Mouse (Mus musculus) lung, embryonic 16.5 days (tissue): ENCODE measurements around the gene Tead3. TPM values are rescaled to one million over a fixed set of nuclear protein-coding genes. Genes with fewer than 3 reads are reported as not detected.

Experiments used
- ATAC-seq: fragments of 200-750 bp; cut with Nextera tagmentation; 2 replicates; pipeline ENCODE4 v1.8.0; 2017; ENCODE audit warnings: low read depth, mild to moderate bottlenecking, moderate library complexity
- H3K27ac ChIP-seq: fragments of 300-500 bp; sonication (generic); 2 replicates; pipeline ENCODE4 v1.5.1; 2014; ENCODE audit warnings: mild to moderate bottlenecking, control low read depth, low read length
- H3K27me3 ChIP-seq: fragments of 300-500 bp; sonication (generic); 2 replicates; pipeline ENCODE4 v1.6.1; 2014; ENCODE audit warnings: low read depth, low read length, mixed read lengths; ENCODE audit not compliant: control insufficient read depth, insufficient read depth
- H3K36me3 ChIP-seq: fragments of 300-500 bp; sonication (generic); 2 replicates; pipeline ENCODE4 v1.6.1; 2014; ENCODE audit warnings: low read length; ENCODE audit not compliant: control insufficient read depth, insufficient read depth
- H3K4me1 ChIP-seq: fragments of 300-500 bp; sonication (generic); replicated peaks from 2 replicates; pipeline ENCODE4 v1.6.1; 2014; ENCODE audit warnings: low read length, mixed read lengths; ENCODE audit not compliant: control insufficient read depth, insufficient read depth
- H3K4me2 ChIP-seq: fragments of 300-500 bp; sonication (generic); 2 replicates; pipeline ENCODE4 v1.6.1; 2014; ENCODE audit warnings: low read depth, low read length, control low read depth
- H3K4me3 ChIP-seq: fragments of 300-500 bp; sonication (generic); 2 replicates; pipeline ENCODE4 v1.5.1; 2014; ENCODE audit warnings: mild to moderate bottlenecking, low read length, control low read depth
- H3K9ac ChIP-seq: fragments of 300-500 bp; sonication (generic); 2 replicates; pipeline ENCODE4 v1.6.1; 2014; ENCODE audit warnings: low read length, control low read depth
- H3K9me3 ChIP-seq: fragments of 300-500 bp; sonication (generic); 2 replicates; pipeline ENCODE4 v1.6.1; 2016; ENCODE audit warnings: low read length; ENCODE audit not compliant: control insufficient read depth
- WGBS: fragments of 180-500 bp; shearing (Covaris S2); extraction: QIAGEN DNeasy Blood & Tissue Kit; methylation state at CpG from one replicate; pipeline ENCODE4 v1.1.7; 2014; 5-methylcytosine and 5-hydroxymethylcytosine counted together
- polyA plus RNA-seq: library from polyadenylated mRNA; unstranded; fragments of >200 nt; fragmentation: Nextera tagmentation; extraction: Ambion mirVana; gene quantifications from 2 replicates; pipeline ENCODE4 v1.2.1, GENCODE M21; 2015

Gene Tead3
- polyA plus RNA-seq, 1 experiment from 2014 or later: 11.6 TPM

GRCm38 (mm10) chr17:28291346-28291745 lies 59.3 kb downstream of the Tead3 start:
- H3K27ac ChIP-seq: no peak overlapping the region
- H3K4me3 ChIP-seq: no peak overlapping the region
- H3K9me3 ChIP-seq: no peaks in the 10 kb centered on the region
- H3K9ac ChIP-seq: no peak overlapping the region
- peaks cover 16% of the 10 kb centered on the region for H3K4me1 ChIP-seq
- H3K27me3 ChIP-seq: no peaks in the 10 kb centered on the region
- H3K4me2 ChIP-seq: no peak overlapping the region
- no peak for ATAC-seq
- WGBS: 73% methylated on average over 7 of the region's 7 CpGs
- 0 out of 2 replicates have a peak, but pooled peaks cover 4% of the 10 kb centered on the region for H3K36me3 ChIP-seq

DNA sequence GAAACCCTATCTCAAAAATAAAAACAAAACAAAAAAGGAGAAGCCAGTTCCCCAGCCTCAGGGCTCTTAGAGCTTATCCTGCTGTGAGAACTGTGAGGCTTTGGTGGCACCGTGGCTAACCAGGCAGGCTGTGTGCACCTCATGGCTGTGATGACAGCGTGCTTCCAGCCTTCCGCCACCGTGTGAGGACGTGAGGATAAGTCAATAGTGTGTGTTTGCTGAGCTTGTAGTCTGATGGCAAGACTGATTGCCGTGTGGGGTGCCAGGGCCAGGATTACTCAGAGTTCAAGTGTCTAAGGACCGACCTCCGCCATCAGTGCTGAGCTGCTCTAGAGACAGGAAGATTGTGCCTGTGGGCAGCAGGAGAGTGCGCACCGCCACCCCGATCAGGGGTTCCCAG lies 59.9 kb downstream of the Tead3 start:
- Histone ChIP-seq H3K4me1 (peaks cover 16% of the 10 kb centered on the region), H3K36me3 (0 out of 2 replicates have a peak, but pooled peaks cover 4% of the 10 kb centered on the region), H3K9ac (0 out of 2 replicates have a peak overlapping the region, but pooled peaks have one; percentile 17), H3K4me3 (no peak overlapping the region), H3K27ac (peak overlapping the region; percentile 4; the same call in 1 of the 2 replicates), H3K4me2 (no peak overlapping the region), H3K27me3 (no peaks in the 10 kb centered on the region), H3K9me3 (no peaks in the 10 kb centered on the region)
- ATAC-seq: peak; percentile 59
- WGBS: 53% methylated on average over 11 of the region's 11 CpGs

GRCm38 (mm10) chr17:28290262-28290661 lies 60.4 kb downstream of the Tead3 start:
- WGBS: 55% methylated on average over 3 of the region's 3 CpGs
- Histone ChIP-seq H3K9ac (0 out of 2 replicates have a peak overlapping the region, but pooled peaks have one; percentile 17), H3K4me3 (no peak overlapping the region), H3K27ac (peak overlapping the region; percentile 4; the same call in 1 of the 2 replicates), H3K27me3 (no peaks in the 10 kb centered on the region), H3K36me3 (0 out of 2 replicates have a peak, but pooled peaks cover 4% of the 10 kb centered on the region), H3K4me2 (no peak overlapping the region), H3K4me1 (peaks cover 16% of the 10 kb centered on the region), H3K9me3 (no peaks in the 10 kb centered on the region)
- ATAC-seq: peak; percentile 51; the same call in 1 of the 2 replicates

GRCm38 (mm10) chr17:28287980-28288379 lies 62.6 kb downstream of the Tead3 start:
- no peak overlapping the region for H3K4me3 ChIP-seq
- H3K36me3 ChIP-seq: 0 out of 2 replicates have a peak, but pooled peaks cover 4% of the 10 kb centered on the region
- H3K4me2 ChIP-seq: no peak overlapping the region
- ATAC-seq: peak; percentile 35; the same call in 1 of the 2 replicates
- no peaks in the 10 kb centered on the region for H3K27me3 ChIP-seq
- H3K9ac ChIP-seq: no peak overlapping the region
- H3K9me3 ChIP-seq: no peaks in the 10 kb centered on the region
- H3K4me1 ChIP-seq: peaks cover 14% of the 10 kb centered on the region
- WGBS: 42% methylated on average over 5 of the region's 5 CpGs
- no peak overlapping the region for H3K27ac ChIP-seq

GRCm38 (mm10) chr17:28287578-28287977 lies 63.0 kb downstream of the Tead3 start:
- Histone ChIP-seq H3K4me1 (peaks cover 14% of the 10 kb centered on the region), H3K27me3 (no peaks in the 10 kb centered on the region), H3K4me2 (no peak overlapping the region), H3K27ac (no peak overlapping the region), H3K4me3 (no peak overlapping the region), H3K9ac (no peak overlapping the region), H3K9me3 (no peaks in the 10 kb centered on the region), H3K36me3 (0 out of 2 replicates have a peak, but pooled peaks cover 4% of the 10 kb centered on the region)
- WGBS: 30% methylated on average over 8 of the region's 8 CpGs
- ATAC-seq: peak; percentile 23; the same call in 1 of the 2 replicates

DNA sequence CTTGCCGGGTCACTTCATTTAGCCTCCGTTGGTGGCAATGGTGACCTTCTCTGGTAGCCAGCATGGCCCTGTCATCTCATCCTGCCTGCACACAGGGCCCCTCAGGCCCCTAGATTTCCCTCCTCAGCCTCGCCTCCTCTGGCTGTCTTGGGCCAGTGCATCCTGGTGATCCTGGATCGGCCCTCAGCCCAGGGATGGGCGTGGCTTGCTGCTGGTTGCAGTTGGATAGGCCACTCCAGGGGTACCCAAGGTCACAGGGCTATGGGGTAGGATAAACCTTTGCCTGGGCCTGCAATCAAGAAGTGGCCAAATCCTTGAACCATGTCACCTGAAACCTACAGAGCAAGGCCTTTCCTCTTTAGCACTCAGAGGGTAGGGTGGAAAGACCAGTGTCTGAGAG lies 63.7 kb downstream of the Tead3 start:
- H3K36me3 ChIP-seq: no peaks in the 10 kb centered on the region
- H3K4me1 ChIP-seq: peaks cover 14% of the 10 kb centered on the region
- H3K4me3 ChIP-seq: no peak overlapping the region
- no peaks in the 10 kb centered on the region for H3K9me3 ChIP-seq
- no peaks in the 10 kb centered on the region for H3K27me3 ChIP-seq
- 50% methylated on average over 5 of the region's 5 CpGs for WGBS
- no peak for ATAC-seq
- no peak overlapping the region for H3K9ac ChIP-seq
- no peak overlapping the region for H3K4me2 ChIP-seq
- H3K27ac ChIP-seq: no peak overlapping the region

DNA sequence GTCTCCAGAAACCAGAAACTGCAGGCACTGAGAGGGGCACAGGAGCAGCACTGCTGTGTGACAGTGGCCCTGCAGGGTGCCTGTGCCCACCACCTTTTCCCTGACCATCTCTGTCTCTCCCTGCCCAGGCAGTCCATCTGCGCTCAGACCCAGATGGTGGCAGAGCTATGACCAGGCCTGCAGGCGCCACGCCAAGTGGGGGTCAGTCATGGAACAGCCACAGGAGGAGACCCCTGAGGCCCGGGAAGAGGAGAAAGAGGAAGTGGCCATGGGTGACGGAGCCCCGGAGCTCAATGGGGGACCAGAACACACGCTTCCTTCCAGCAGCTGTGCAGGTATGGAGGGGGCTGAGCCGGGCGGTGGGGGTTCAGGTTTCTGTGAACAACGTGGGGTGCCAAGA lies 64.5 kb downstream of the Tead3 start:
- H3K9me3 ChIP-seq: no peaks in the 10 kb centered on the region
- H3K27ac ChIP-seq: no peak overlapping the region
- H3K4me2 ChIP-seq: no peak overlapping the region
- no peaks in the 10 kb centered on the region for H3K27me3 ChIP-seq
- WGBS: 77% methylated on average over 10 of the region's 10 CpGs
- no peaks in the 10 kb centered on the region for H3K36me3 ChIP-seq
- H3K9ac ChIP-seq: no peak overlapping the region
- no peak for ATAC-seq
- peaks cover 15% of the 10 kb centered on the region for H3K4me1 ChIP-seq
- no peak overlapping the region for H3K4me3 ChIP-seq

DNA sequence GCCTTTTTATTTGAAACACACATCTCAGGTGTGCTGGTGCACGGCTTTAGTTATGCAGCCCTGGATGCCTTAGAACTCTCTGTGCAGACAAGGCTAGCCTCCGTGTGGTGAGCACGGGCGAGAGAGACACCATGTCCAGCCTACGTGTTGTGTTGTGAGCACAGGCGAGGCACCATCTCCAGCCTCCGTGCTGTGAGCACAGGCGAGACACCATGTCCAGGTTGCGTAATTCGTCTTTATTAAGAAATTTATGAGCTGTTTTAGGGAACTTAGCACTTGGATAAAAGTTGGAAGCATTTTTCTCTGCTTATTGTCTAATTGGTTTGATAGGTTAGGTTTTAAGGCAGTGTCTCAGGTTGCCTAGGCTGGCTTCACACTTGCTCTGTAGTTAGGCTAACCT lies 67.4 kb downstream of the Tead3 start:
- Histone ChIP-seq H3K9ac (no peak overlapping the region), H3K27ac (no peak overlapping the region), H3K9me3 (no peaks in the 10 kb centered on the region), H3K36me3 (no peaks in the 10 kb centered on the region), H3K4me1 (peaks cover 26% of the 10 kb centered on the region), H3K4me2 (no peak overlapping the region), H3K4me3 (no peak overlapping the region), H3K27me3 (no peaks in the 10 kb centered on the region)
- WGBS: 81% methylated on average over 10 of the region's 10 CpGs
- no peak for ATAC-seq

GRCm38 (mm10) chr17:28281866-28282441 lies 68.7 kb downstream of the Tead3 start:
- Histone ChIP-seq H3K27me3 (no peaks in the 10 kb centered on the region), H3K4me1 (peaks cover 28% of the 10 kb centered on the region), H3K27ac (no peak overlapping the region), H3K9ac (no peak overlapping the region), H3K4me3 (no peak overlapping the region), H3K9me3 (no peaks in the 10 kb centered on the region), H3K36me3 (no peaks in the 10 kb centered on the region), H3K4me2 (no peak overlapping the region)
- ATAC-seq: no peak
- WGBS: 88% methylated on average over 7 of the region's 7 CpGs
